Mouse (Mus musculus): ENCODE data around the gene Rock2. TPM values are rescaled to one million over a fixed set of nuclear protein-coding genes. Genes with fewer than 3 reads are reported as not detected.

The Rock2 gene
- polyA plus RNA-seq (2015; fragmentation: Nextera tagmentation; extraction: Ambion mirVana): 15.6 and 15.9 TPM in 2 replicates

DNA sequence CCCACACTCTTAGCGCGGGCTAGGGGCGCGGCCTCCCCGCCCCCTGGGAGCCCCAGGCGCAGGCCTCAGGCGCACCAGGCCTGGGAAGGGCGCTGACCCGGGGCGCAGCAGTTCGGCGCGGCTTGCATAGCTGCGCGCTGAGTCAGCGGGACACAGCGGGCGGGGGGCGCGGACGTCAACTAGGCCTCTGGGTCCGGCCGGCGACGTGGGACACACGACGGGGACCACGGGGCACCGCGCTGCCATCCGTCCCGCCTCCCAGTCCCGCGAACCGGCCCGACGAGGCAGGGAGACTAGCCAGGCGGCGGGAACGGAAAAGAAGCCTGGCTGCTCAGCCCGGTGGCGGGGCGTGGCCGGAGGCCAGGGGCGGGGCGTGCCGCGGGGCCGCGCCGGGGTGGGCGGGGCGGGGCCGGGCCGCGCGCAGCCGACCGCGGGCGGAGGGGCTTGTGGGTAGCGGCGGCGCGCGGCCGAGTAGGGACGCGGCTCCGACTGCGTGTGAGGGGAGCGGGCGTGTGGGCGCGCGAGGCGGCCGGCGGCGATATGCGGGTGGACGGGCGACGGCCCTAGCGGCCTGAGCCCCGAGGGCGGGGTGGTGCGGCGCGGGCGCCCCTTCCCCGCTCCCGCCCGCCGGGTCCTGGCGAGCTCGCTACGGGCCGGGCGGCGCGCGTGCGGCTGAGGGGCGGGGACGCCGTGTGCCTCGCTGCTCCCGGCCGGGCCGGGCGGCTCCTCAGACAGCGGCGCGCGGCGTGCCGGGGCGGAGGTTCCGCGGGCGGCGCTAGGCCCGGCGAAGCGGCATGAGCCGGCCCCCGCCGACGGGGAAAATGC lies at the start of gene Rock2:
Gene Rock2 (plus strand): TSS at position 500 of the 825 bp plus-strand sequence.
- Histone ChIP-seq H3K4me3 (replicated peaks; ENCODE audit: low read length) (peak within 1 kb of the TSS; percentile 71), H3K27me3 (replicated peaks; ENCODE audit: control insufficient read depth, insufficient read depth, low read length) (no peaks in the 10 kb centered on the region), H3K36me3 (ENCODE audit: control insufficient read depth, insufficient read depth) (no peaks in the 10 kb centered on the region), H3K9me3 (ENCODE audit: control insufficient read depth, low read length) (no peaks in the 10 kb centered on the region), H3K4me1 (replicated peaks; ENCODE audit: control insufficient read depth, insufficient read depth, low read length) (peaks cover 22% of the 10 kb centered on the region), H3K27ac (ENCODE audit: low read length) (peak within 1 kb of the TSS; percentile 92), H3K9ac (replicated peaks; ENCODE audit: low read depth, low read length) (peak within 1 kb of the TSS; percentile 95), H3K4me2 (ENCODE audit: low read length) (peak within 1 kb of the TSS; percentile 81)
- under 1% methylated on average over 67 of the region's 130 CpGs for WGBS
- peak; percentile 90 for ATAC-seq

DNA sequence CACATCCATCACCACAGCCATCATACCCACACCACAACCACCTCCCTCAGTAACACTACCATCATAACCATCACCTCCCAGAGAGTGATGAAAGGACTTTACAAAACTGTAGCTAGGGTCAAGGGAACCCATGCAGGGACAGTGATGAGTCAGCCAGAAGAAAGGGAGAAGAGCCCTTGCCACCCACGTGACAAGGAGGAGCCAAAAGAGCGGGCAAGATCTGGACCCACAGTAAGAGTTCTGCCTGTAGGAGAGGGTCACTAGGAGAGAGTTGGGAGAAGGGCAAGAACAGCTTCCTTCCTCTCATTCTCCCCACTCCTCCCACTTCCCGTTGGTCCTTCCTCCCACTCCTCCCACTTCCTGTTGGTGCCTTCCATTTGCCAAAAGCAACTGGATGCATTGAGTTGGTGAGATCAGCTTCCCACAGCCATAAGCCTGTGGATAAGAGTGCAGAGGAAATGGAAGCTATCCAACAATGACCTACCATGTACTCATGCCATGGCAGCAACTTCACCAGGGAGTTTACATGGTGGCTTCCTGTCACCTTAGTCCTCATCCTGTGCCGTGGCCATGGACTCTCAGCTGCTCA lies 47.4 kb upstream of the Rock2 start:
- 93% methylated on average over 4 of the region's 4 CpGs for WGBS

DNA sequence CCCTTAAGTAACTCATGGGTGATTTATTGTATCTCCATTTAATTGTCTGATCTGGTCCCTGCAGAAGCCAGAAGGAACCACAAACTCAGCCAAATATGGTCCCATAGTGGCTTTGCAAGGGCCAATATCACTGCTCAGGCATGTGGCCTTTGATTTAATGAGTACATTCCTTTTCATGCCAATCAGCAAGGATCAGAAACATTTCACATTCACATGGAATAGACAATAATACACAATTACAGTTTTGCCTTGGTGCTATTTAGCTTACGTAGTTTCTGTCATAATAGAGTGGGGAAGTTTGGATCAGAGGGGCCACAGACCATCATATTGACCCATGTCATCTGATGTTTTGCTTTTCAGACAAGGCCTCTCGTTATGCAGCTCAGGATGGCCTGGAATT lies 46.2 kb upstream of the Rock2 start:
- WGBS: 71% methylated on average over 2 of the region's 2 CpGs
- no peak overlapping the region for H3K4me2 ChIP-seq (ENCODE audit: low read length)
- ATAC-seq: no peak
- no peak overlapping the region for H3K9ac ChIP-seq (replicated peaks; ENCODE audit: low read depth, low read length)
- H3K27me3 ChIP-seq (replicated peaks; ENCODE audit: control insufficient read depth, insufficient read depth, low read length): no peaks in the 10 kb centered on the region
- H3K4me3 ChIP-seq (replicated peaks; ENCODE audit: low read length): no peak overlapping the region
- no peaks in the 10 kb centered on the region for H3K9me3 ChIP-seq (ENCODE audit: control insufficient read depth, low read length)
- no peak overlapping the region for H3K27ac ChIP-seq (ENCODE audit: low read length)
- no peaks in the 10 kb centered on the region for H3K4me1 ChIP-seq (replicated peaks; ENCODE audit: control insufficient read depth, insufficient read depth, low read length)
- H3K36me3 ChIP-seq (ENCODE audit: control insufficient read depth, insufficient read depth): no peaks in the 10 kb centered on the region

More for the DNA sequence above, 47.4 kb upstream of the Rock2 start:
- ATAC-seq: no peak
- Histone ChIP-seq H3K36me3 (ENCODE audit: control insufficient read depth, insufficient read depth) (no peaks in the 10 kb centered on the region), H3K4me2 (ENCODE audit: low read length) (no peak overlapping the region), H3K9ac (replicated peaks; ENCODE audit: low read depth, low read length) (no peak overlapping the region), H3K4me3 (replicated peaks; ENCODE audit: low read length) (no peak overlapping the region), H3K4me1 (replicated peaks; ENCODE audit: control insufficient read depth, insufficient read depth, low read length) (no peaks in the 10 kb centered on the region), H3K27ac (ENCODE audit: low read length) (no peak overlapping the region), H3K27me3 (replicated peaks; ENCODE audit: control insufficient read depth, insufficient read depth, low read length) (no peaks in the 10 kb centered on the region), H3K9me3 (ENCODE audit: control insufficient read depth, low read length) (no peaks in the 10 kb centered on the region)

DNA sequence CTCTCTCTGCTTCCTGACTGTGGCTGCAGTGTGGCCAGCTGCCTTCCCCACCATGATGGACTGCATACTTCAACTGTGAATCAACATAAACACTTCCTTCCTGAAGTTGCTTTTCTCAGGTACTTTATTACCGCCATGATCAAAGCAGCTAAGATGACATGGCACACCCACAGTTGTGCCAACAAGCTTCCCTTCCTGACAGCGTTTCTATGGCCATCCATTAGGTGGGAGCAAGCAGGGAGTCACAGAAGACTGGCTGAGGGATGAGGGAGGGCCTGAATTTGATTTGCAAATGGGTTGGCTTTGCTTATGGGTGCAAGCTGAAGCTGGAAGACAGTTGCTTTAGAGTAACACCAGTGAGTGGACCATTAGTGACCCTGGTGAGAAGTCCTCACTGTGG lies 44.9 kb upstream of the Rock2 start:
- Histone ChIP-seq H3K9ac (replicated peaks; ENCODE audit: low read depth, low read length) (no peak overlapping the region), H3K4me3 (replicated peaks; ENCODE audit: low read length) (no peak overlapping the region)
- WGBS: 71% methylated on average over 2 of the region's 2 CpGs

DNA sequence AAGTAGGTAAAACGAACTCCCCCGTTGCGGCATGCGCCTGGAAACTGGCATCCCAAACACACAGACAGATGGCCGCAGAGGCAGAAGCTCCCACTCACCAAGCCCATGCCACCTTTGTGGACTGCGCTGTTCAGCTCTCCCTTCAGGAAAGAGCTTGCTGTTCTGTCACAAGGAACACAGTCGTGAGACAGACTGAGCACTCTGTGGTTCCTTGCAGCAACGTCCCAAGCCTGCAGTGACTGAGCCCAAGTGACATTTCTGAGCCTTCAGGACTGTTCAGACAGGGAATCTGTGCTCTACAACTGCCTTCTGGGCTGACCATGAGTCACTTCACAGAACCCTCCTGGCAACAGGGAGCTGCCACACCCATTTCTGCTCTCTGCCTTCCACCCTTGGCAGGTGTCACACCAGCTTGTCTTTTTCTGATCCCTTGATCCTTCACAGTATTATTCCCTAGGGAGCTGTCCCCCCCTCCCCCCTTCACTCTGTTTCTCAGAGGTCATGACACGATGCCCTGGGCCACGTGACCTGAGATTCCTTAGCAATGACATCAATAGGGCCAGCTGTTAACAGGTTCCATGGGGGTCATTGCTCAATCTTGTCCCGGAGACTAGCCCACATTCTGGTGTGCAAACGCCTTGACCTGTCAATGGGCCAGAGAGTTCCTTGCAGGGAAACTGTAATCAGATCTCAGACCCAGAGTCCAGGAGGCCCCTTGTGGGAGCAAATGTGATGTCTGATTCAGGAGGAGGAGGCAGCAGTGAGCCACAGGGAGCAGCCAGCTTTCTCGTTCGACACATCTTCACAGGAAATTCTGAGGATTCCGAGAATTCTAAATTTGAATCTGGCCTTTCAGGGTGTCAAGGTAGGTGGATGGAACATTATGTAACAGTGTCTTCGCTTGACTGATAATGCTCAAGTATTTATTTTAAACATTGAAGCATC lies 44.0 kb upstream of the Rock2 start:
- no peaks in the 10 kb centered on the region for H3K9me3 ChIP-seq (ENCODE audit: control insufficient read depth, low read length)

More for the DNA sequence above, 44.9 kb upstream of the Rock2 start:
- no peak for ATAC-seq
- Histone ChIP-seq H3K27me3 (replicated peaks; ENCODE audit: control insufficient read depth, insufficient read depth, low read length) (no peaks in the 10 kb centered on the region), H3K27ac (ENCODE audit: low read length) (no peak overlapping the region), H3K36me3 (ENCODE audit: control insufficient read depth, insufficient read depth) (no peaks in the 10 kb centered on the region), H3K4me2 (ENCODE audit: low read length) (no peak overlapping the region), H3K4me1 (replicated peaks; ENCODE audit: control insufficient read depth, insufficient read depth, low read length) (no peaks in the 10 kb centered on the region), H3K9me3 (ENCODE audit: control insufficient read depth, low read length) (no peaks in the 10 kb centered on the region)

DNA sequence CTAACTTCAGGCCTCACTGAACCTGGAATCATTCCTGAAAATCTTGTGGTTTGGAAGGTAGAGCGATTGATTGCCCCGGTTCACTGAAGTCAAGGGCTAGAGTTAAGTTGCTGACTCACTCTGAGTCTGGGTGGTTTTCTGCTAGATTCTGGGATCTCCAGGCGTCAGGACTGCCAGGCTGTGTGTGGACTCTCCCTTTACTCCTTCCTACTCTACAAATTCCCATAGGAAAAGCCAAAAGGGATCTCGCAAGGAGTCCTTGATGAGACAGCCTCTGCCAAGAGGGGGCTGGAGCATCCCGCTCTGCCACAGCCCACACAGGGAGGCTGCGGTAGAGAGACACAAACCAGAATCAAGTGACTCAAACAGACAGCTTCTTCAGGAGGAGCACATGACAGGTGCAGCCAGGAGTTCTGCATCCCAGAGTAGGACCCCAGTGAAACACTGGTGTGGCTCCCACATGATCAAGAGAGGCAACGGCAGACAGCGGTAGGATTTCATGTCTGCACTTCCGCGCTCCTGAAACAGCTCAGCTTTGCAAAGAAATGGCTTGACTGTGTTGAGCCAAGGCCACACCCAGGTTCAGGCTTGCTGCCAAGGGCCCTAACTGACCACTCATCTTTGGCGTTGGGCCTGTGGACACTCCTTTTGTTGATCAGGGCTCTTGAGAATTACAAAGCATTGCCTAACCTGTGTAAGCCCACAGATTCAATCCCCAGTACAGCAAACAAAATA lies 41.1 kb upstream of the Rock2 start:
- Histone ChIP-seq H3K4me3 (replicated peaks; ENCODE audit: low read length) (no peak overlapping the region), H3K36me3 (ENCODE audit: control insufficient read depth, insufficient read depth) (no peaks in the 10 kb centered on the region), H3K9me3 (ENCODE audit: control insufficient read depth, low read length) (no peaks in the 10 kb centered on the region), H3K27me3 (replicated peaks; ENCODE audit: control insufficient read depth, insufficient read depth, low read length) (no peaks in the 10 kb centered on the region), H3K9ac (replicated peaks; ENCODE audit: low read depth, low read length) (no peak overlapping the region), H3K4me2 (ENCODE audit: low read length) (no peak overlapping the region), H3K4me1 (replicated peaks; ENCODE audit: control insufficient read depth, insufficient read depth, low read length) (peaks cover 6% of the 10 kb centered on the region), H3K27ac (ENCODE audit: low read length) (no peak overlapping the region)
- ATAC-seq: no peak
- 83% methylated on average over 11 of the region's 11 CpGs for WGBS

More for the DNA sequence above, 44.0 kb upstream of the Rock2 start:
- no peak overlapping the region for H3K9ac ChIP-seq (replicated peaks; ENCODE audit: low read depth, low read length)
- H3K27me3 ChIP-seq (replicated peaks; ENCODE audit: control insufficient read depth, insufficient read depth, low read length): no peaks in the 10 kb centered on the region
- H3K36me3 ChIP-seq (ENCODE audit: control insufficient read depth, insufficient read depth): no peaks in the 10 kb centered on the region
- peaks cover 1% of the 10 kb centered on the region for H3K4me1 ChIP-seq (replicated peaks; ENCODE audit: control insufficient read depth, insufficient read depth, low read length)
- ATAC-seq: 0 out of 2 replicates have a peak, but pooled peaks have one; percentile 18
- 51% methylated on average over 16 of the region's 16 CpGs for WGBS
- no peak overlapping the region for H3K27ac ChIP-seq (ENCODE audit: low read length)
- H3K4me2 ChIP-seq (ENCODE audit: low read length): no peak overlapping the region
- H3K4me3 ChIP-seq (replicated peaks; ENCODE audit: low read length): no peak overlapping the region

DNA sequence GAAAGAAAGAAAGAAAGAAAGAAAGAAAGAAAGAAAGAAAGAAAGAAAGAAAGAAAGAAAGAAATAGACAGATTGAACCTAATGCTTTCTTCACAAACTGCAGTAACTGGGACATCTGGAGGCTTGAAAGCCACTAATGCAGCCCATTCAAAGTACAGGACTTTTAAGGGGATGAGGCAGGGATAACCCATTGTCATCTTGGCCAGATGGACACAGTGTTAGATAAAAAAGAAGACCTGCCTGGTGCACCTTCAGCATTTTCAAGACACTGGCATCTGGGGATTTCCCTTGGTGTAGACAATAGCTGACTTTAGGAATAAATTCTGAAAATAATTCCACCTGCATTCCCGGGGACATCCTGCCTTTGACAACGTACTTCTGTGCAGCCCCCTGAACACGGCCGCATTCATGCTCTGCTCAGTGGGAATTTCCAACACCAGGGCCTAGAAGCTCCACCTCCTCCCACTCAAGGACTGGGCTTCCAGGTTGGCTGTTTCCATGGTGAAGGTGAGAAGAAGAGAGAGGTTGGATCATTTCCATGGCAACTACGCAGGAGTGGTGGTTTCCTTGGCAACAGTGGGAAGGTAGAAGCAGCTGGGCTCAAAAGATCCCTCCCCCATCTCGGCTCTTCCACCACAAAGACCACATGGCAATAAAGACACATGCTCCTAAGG lies 38.9 kb upstream of the Rock2 start:
- H3K4me1 ChIP-seq (replicated peaks; ENCODE audit: control insufficient read depth, insufficient read depth, low read length): peaks cover 6% of the 10 kb centered on the region
- peak overlapping the region; percentile 78 for H3K27ac ChIP-seq (ENCODE audit: low read length)
- H3K4me3 ChIP-seq (replicated peaks; ENCODE audit: low read length): no peak overlapping the region
- 2% methylated on average over 6 of the region's 6 CpGs for WGBS
- ATAC-seq: peak; percentile 95
- no peaks in the 10 kb centered on the region for H3K9me3 ChIP-seq (ENCODE audit: control insufficient read depth, low read length)
- no peaks in the 10 kb centered on the region for H3K27me3 ChIP-seq (replicated peaks; ENCODE audit: control insufficient read depth, insufficient read depth, low read length)
- H3K4me2 ChIP-seq (ENCODE audit: low read length): peak overlapping the region; percentile 10; the same call in 1 of the 2 replicates
- H3K9ac ChIP-seq (replicated peaks; ENCODE audit: low read depth, low read length): no peak overlapping the region
- no peaks in the 10 kb centered on the region for H3K36me3 ChIP-seq (ENCODE audit: control insufficient read depth, insufficient read depth)

DNA sequence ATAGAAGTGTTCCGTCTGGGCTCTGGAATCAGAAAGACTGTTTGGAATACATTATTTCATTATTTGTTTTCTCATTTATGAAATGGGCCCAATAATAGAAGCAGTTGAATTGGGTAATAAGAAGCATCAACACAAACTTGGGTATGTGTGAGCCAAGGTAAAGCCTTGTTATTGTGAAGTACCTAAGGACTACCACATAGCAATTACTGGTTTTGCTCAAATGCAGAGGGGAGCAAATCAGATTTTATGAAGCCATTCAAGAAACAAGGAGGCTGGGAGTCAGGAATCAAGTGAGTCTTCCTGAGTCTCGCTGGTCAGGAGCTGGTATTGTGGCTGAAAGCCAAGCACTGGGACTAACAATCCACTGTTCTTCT lies 38.4 kb upstream of the Rock2 start:
- WGBS: 25% methylated on average over 2 of the region's 2 CpGs
- H3K36me3 ChIP-seq (ENCODE audit: control insufficient read depth, insufficient read depth): no peaks in the 10 kb centered on the region
- no peak overlapping the region; the same call in 1 of the 2 replicates for H3K4me2 ChIP-seq (ENCODE audit: low read length)
- peaks cover 6% of the 10 kb centered on the region for H3K4me1 ChIP-seq (replicated peaks; ENCODE audit: control insufficient read depth, insufficient read depth, low read length)
- H3K4me3 ChIP-seq (replicated peaks; ENCODE audit: low read length): no peak overlapping the region
- H3K9ac ChIP-seq (replicated peaks; ENCODE audit: low read depth, low read length): no peak overlapping the region
- H3K9me3 ChIP-seq (ENCODE audit: control insufficient read depth, low read length): no peaks in the 10 kb centered on the region
- H3K27me3 ChIP-seq (replicated peaks; ENCODE audit: control insufficient read depth, insufficient read depth, low read length): no peaks in the 10 kb centered on the region
- H3K27ac ChIP-seq (ENCODE audit: low read length): peak overlapping the region; percentile 78
- peak; percentile 45 for ATAC-seq

All from forebrain, embryonic 16.5 days (tissue).